ENCODE assay signal across 7 mouse cellular contexts in the genomic region with DNA sequence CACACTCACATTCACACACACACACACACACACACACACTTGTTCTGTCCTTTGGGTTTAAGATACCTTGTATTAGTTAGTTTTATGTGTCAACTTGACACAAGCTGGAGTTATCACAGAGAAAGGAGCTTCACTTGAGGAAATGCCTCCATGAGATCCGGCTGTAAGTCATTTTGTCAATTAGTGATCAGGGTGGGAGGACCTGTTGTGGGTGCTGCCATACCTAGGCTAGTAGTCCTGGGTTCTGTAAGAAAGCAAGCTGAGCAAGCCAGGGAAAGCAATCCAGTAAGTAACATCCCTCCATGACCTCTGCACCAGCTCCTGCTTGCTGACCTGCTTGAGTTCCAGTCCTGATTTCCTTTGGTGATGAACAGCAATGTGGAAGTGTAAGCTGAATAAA. TPM values are rescaled to one million over a fixed set of nuclear protein-coding genes. Genes with fewer than 3 reads are reported as not detected.
DNase-seq lines count a peak whose midpoint lies in the region; ATAC-seq and TF ChIP-seq lines count a peak whose summit lies in the region.
"Not testable (repeated sequence)": the region's sequence is repeated elsewhere in the genome, so short reads cannot be mapped to it uniquely, and the experiment has no call there.

No protein-coding gene starts in this region.

- ATAC-seq in forebrain, embryonic 14.5 days; heart, embryonic 16.5 days (replicated peaks; ENCODE audit: extremely low read depth, insufficient read depth, low FRiP score); intestine, postnatal 0 days; limb, embryonic 14.5 days (ENCODE audit: low FRiP score, low read depth); neural tube, embryonic 12.5 days (ENCODE audit: low FRiP score, low read depth): not testable (repeated sequence)

- TF ChIP-seq CTCF in intestine, postnatal 0 days (IDR thresholded peaks at IDR 0.05; ENCODE audit: low read depth) = not testable (repeated sequence)

- H3K9me3 ChIP-seq in forebrain, embryonic 14.5 days (replicated peaks; ENCODE audit: control insufficient read depth, low read length); heart, embryonic 16.5 days (replicated peaks; ENCODE audit: control insufficient read depth, low read length); intestine, postnatal 0 days (ENCODE audit: control insufficient read depth); limb, embryonic 14.5 days (ENCODE audit: control insufficient read depth, low read length); neural tube, embryonic 12.5 days: not testable (repeated sequence)

- H3K36me3 ChIP-seq in forebrain, embryonic 14.5 days (ENCODE audit: control insufficient read depth, insufficient read depth, low read length); heart, embryonic 16.5 days (ENCODE audit: control insufficient read depth, insufficient read depth); intestine, postnatal 0 days (ENCODE audit: control insufficient read depth, insufficient read depth); limb, embryonic 14.5 days (ENCODE audit: control insufficient read depth, insufficient read depth, low read length); macrophage (ENCODE audit: inconsistent target); neural tube, embryonic 12.5 days: not testable (repeated sequence)

- H3K27me3 ChIP-seq in forebrain, embryonic 14.5 days (replicated peaks; ENCODE audit: control insufficient read depth, insufficient read depth, low read length); heart, embryonic 16.5 days (ENCODE audit: control insufficient read depth, insufficient read depth, low read length); intestine, postnatal 0 days (replicated peaks; ENCODE audit: control insufficient read depth, insufficient read depth, low read length); limb, embryonic 14.5 days (ENCODE audit: control insufficient read depth, insufficient read depth, low read length); neural tube, embryonic 12.5 days (replicated peaks): not testable (repeated sequence)

- not testable (repeated sequence) for H3K27ac ChIP-seq in forebrain, embryonic 14.5 days (ENCODE audit: low read depth, low read length); intestine, postnatal 0 days (ENCODE audit: low read depth, low read length); limb, embryonic 14.5 days (replicated peaks; ENCODE audit: low read depth, low read length); macrophage
- peak overlapping the region; percentile 61 for H3K27ac ChIP-seq in heart, embryonic 16.5 days (ENCODE audit: low read length)
- H3K27ac ChIP-seq in neural tube, embryonic 12.5 days = 0 out of 2 replicates have a peak overlapping the region, but pooled peaks have one; percentile 27

- not testable (repeated sequence) for H3K4me3 ChIP-seq in forebrain, embryonic 14.5 days (ENCODE audit: low read depth, low read length); neural tube, embryonic 12.5 days
- peak overlapping the region; percentile 55 for H3K4me3 ChIP-seq in heart, embryonic 16.5 days (ENCODE audit: low read length)
- H3K4me3 ChIP-seq in intestine, postnatal 0 days (ENCODE audit: low read depth, low read length) = 0 out of 2 replicates have a peak overlapping the region, but pooled peaks have one; percentile 6
- H3K4me3 ChIP-seq in limb, embryonic 14.5 days (replicated peaks; ENCODE audit: low read length) = peak overlapping the region; percentile 74
- H3K4me3 ChIP-seq in macrophage (ENCODE audit: inconsistent target) = 0 out of 2 replicates have a peak overlapping the region, but pooled peaks have one; percentile 6

- DNase-seq in cerebellum, adult 9-11 months = peak; percentile 33
- DNase-seq in forebrain, embryonic 14.5 days (ENCODE audit: low spot score); limb, embryonic 14.5 days (ENCODE audit: low spot score): not testable (repeated sequence)

- not testable (repeated sequence) for H3K4me1 ChIP-seq in forebrain, embryonic 14.5 days (ENCODE audit: control insufficient read depth, insufficient read depth, low read length); intestine, postnatal 0 days (replicated peaks; ENCODE audit: control insufficient read depth, insufficient read depth, low read length); limb, embryonic 14.5 days (ENCODE audit: control insufficient read depth, insufficient read depth, low read length); neural tube, embryonic 12.5 days
- peaks cover 11% of the 10 kb centered on the region for H3K4me1 ChIP-seq in heart, embryonic 16.5 days (ENCODE audit: control insufficient read depth, insufficient read depth, low read length)

- not testable (repeated sequence) for TF ChIP-seq POLR2A in limb, embryonic 14.5 days (IDR thresholded peaks at IDR 0.05; ENCODE audit: borderline replicate concordance, extremely low read depth, insufficient read depth, insufficient read length)

- peak overlapping the region; percentile 40 for H3K9ac ChIP-seq in forebrain, embryonic 14.5 days (ENCODE audit: low read length)
- peak overlapping the region; percentile 72 for H3K9ac ChIP-seq in heart, embryonic 16.5 days (ENCODE audit: low read length)
- not testable (repeated sequence) for H3K9ac ChIP-seq in intestine, postnatal 0 days (ENCODE audit: low read depth, low read length); neural tube, embryonic 12.5 days
- 0 out of 2 replicates have a peak overlapping the region, but pooled peaks have one; percentile 36 for H3K9ac ChIP-seq in limb, embryonic 14.5 days (ENCODE audit: low read depth, low read length, severe bottlenecking)

- not testable (repeated sequence) for H3K79me2 ChIP-seq in macrophage (ENCODE audit: inconsistent target)

- WGBS in forebrain, embryonic 14.5 days = 73% methylated on average over 1 of the region's 1 CpGs
- 55% methylated on average over 1 of the region's 1 CpGs for WGBS in heart, embryonic 16.5 days
- 41% methylated on average over 1 of the region's 1 CpGs for WGBS in intestine, postnatal 0 days
- 59% methylated on average over 1 of the region's 1 CpGs for WGBS in limb, embryonic 14.5 days
- WGBS in macrophage (ENCODE audit: missing documents) = 91% methylated on average over 1 of the region's 1 CpGs
- WGBS in neural tube, embryonic 12.5 days = 63% methylated on average over 1 of the region's 1 CpGs

- H3K4me2 ChIP-seq in forebrain, embryonic 14.5 days (ENCODE audit: low read length) = peak overlapping the region; percentile 46
- H3K4me2 ChIP-seq in heart, embryonic 16.5 days (ENCODE audit: low read depth, low read length) = peak overlapping the region; percentile 82
- H3K4me2 ChIP-seq in intestine, postnatal 0 days (replicated peaks; ENCODE audit: low read depth) = peak overlapping the region; percentile 52
- H3K4me2 ChIP-seq in limb, embryonic 14.5 days (replicated peaks; ENCODE audit: low read depth, low read length, severe bottlenecking) = peak overlapping the region; percentile 56
- peak overlapping the region; percentile 52 for H3K4me2 ChIP-seq in neural tube, embryonic 12.5 days (replicated peaks)

RNA-seq across cellular contexts. Expression of gene Paip2b, which starts 0.9 kb away (rescaled TPM):
- polyA plus RNA-seq in forebrain, embryonic 14.5 days (2014; fragmentation: Nextera tagmentation; extraction: Ambion mirVana) = 30.1 and 32.0 TPM in 2 replicates
- polyA plus RNA-seq in heart, embryonic 16.5 days (2015; fragmentation: Nextera tagmentation; extraction: Ambion mirVana) = 12.3 and 13.9 TPM in 2 replicates
- 5.6 and 6.0 TPM in 2 replicates for polyA plus RNA-seq in intestine, postnatal 0 days (2015; fragmentation: Nextera tagmentation; extraction: Ambion mirVana)
- polyA plus RNA-seq in limb, embryonic 14.5 days (2012; rRNA removed) = 33.5 and 36.3 TPM in 2 replicates
- 18.2 and 19.0 TPM in 2 replicates for polyA plus RNA-seq in limb, embryonic 14.5 days (2014; fragmentation: Nextera tagmentation; extraction: Ambion mirVana)
- total RNA-seq in macrophage (2018; cell fraction: chromatin; rRNA removed) = 1 to 10 TPM in 25 of 26 experiments, under 1 TPM in 1; 0.92 to 9.6 (median 4.0) TPM
- total RNA-seq in macrophage (2018; cell fraction: cytosol; rRNA removed) = 1 to 10 TPM; 4.5 to 8.9 (median 6.7) TPM
- 1 to 10 TPM; 1.9 to 8.9 (median 3.8) TPM for total RNA-seq in macrophage (2018; cell fraction: nucleus; rRNA removed)
- 5.8 to 9.0 TPM (median 6.1 TPM) in 3 replicates for polyA plus RNA-seq in macrophage (2018)
- polyA plus RNA-seq in neural tube, embryonic 12.5 days (2016; fragmentation: Nextera tagmentation; extraction: Ambion mirVana) = 19.1 and 22.4 TPM in 2 replicates

RNA-seq across cellular contexts. Expression of gene Zfp638, which starts 34.5 kb away (rescaled TPM):
- 91.4 and 114 TPM in 2 replicates for polyA plus RNA-seq in forebrain, embryonic 14.5 days (2014; fragmentation: Nextera tagmentation; extraction: Ambion mirVana)
- 37.0 and 39.8 TPM in 2 replicates for polyA plus RNA-seq in heart, embryonic 16.5 days (2015; fragmentation: Nextera tagmentation; extraction: Ambion mirVana)
- polyA plus RNA-seq in intestine, postnatal 0 days (2015; fragmentation: Nextera tagmentation; extraction: Ambion mirVana) = 21.5 and 24.3 TPM in 2 replicates
- polyA plus RNA-seq in limb, embryonic 14.5 days (2012; rRNA removed) = 42.2 and 55.4 TPM in 2 replicates
- 61.8 and 71.5 TPM in 2 replicates for polyA plus RNA-seq in limb, embryonic 14.5 days (2014; fragmentation: Nextera tagmentation; extraction: Ambion mirVana)
- total RNA-seq in macrophage (2018; cell fraction: chromatin; rRNA removed) = 100 to 1,000 TPM; 237 to 517 (median 386) TPM
- total RNA-seq in macrophage (2018; cell fraction: cytosol; rRNA removed) = 10 to 100 TPM; 39.8 to 76.3 (median 53.2) TPM
- 100 to 1,000 TPM; 122 to 341 (median 210) TPM for total RNA-seq in macrophage (2018; cell fraction: nucleus; rRNA removed)
- 38.7 to 53.0 TPM (median 44.8 TPM) in 3 replicates for polyA plus RNA-seq in macrophage (2018)
- 86.4 and 92.4 TPM in 2 replicates for polyA plus RNA-seq in neural tube, embryonic 12.5 days (2016; fragmentation: Nextera tagmentation; extraction: Ambion mirVana)

RNA-seq across cellular contexts. Expression of gene Nagk, which starts 37.6 kb away (rescaled TPM):
- polyA plus RNA-seq in forebrain, embryonic 14.5 days (2014; fragmentation: Nextera tagmentation; extraction: Ambion mirVana) = 78.5 and 85.9 TPM in 2 replicates
- polyA plus RNA-seq in heart, embryonic 16.5 days (2015; fragmentation: Nextera tagmentation; extraction: Ambion mirVana) = 67.5 and 69.6 TPM in 2 replicates
- polyA plus RNA-seq in intestine, postnatal 0 days (2015; fragmentation: Nextera tagmentation; extraction: Ambion mirVana) = 116 and 134 TPM in 2 replicates
- 37.6 and 38.7 TPM in 2 replicates for polyA plus RNA-seq in limb, embryonic 14.5 days (2012; rRNA removed)
- 57.5 and 59.9 TPM in 2 replicates for polyA plus RNA-seq in limb, embryonic 14.5 days (2014; fragmentation: Nextera tagmentation; extraction: Ambion mirVana)
- total RNA-seq in macrophage (2018; cell fraction: chromatin; rRNA removed) = 100 to 1,000 TPM; 116 to 452 (median 221) TPM
- total RNA-seq in macrophage (2018; cell fraction: cytosol; rRNA removed) = 100 to 1,000 TPM in 10 of 26 experiments, 10 to 100 TPM in 16; 68.0 to 155 (median 95.8) TPM
- total RNA-seq in macrophage (2018; cell fraction: nucleus; rRNA removed) = 100 to 1,000 TPM in 24 of 26 experiments, 10 to 100 TPM in 2; 82.5 to 316 (median 140) TPM
- polyA plus RNA-seq in macrophage (2018) = 112 to 148 TPM (median 138 TPM) in 3 replicates
- 59.1 and 62.6 TPM in 2 replicates for polyA plus RNA-seq in neural tube, embryonic 12.5 days (2016; fragmentation: Nextera tagmentation; extraction: Ambion mirVana)

RNA-seq across cellular contexts. Expression of gene Tex261, which starts 56.8 kb away (rescaled TPM):
- 63.5 and 76.4 TPM in 2 replicates for polyA plus RNA-seq in forebrain, embryonic 14.5 days (2014; fragmentation: Nextera tagmentation; extraction: Ambion mirVana)
- polyA plus RNA-seq in heart, embryonic 16.5 days (2015; fragmentation: Nextera tagmentation; extraction: Ambion mirVana) = 89.9 and 108 TPM in 2 replicates
- 107 and 111 TPM in 2 replicates for polyA plus RNA-seq in intestine, postnatal 0 days (2015; fragmentation: Nextera tagmentation; extraction: Ambion mirVana)
- polyA plus RNA-seq in limb, embryonic 14.5 days (2012; rRNA removed) = 77.4 and 108 TPM in 2 replicates
- 90.2 and 90.4 TPM in 2 replicates for polyA plus RNA-seq in limb, embryonic 14.5 days (2014; fragmentation: Nextera tagmentation; extraction: Ambion mirVana)
- total RNA-seq in macrophage (2018; cell fraction: chromatin; rRNA removed) = 10 to 100 TPM in 18 of 26 experiments, 1 to 10 TPM in 8; 2.1 to 56.1 (median 17.3) TPM
- 10 to 100 TPM; 40.2 to 81.6 (median 56.3) TPM for total RNA-seq in macrophage (2018; cell fraction: cytosol; rRNA removed)
- total RNA-seq in macrophage (2018; cell fraction: nucleus; rRNA removed) = 10 to 100 TPM; 23.6 to 80.5 (median 45.1) TPM
- polyA plus RNA-seq in macrophage (2018) = 35.3 to 72.5 TPM (median 65.9 TPM) in 3 replicates
- polyA plus RNA-seq in neural tube, embryonic 12.5 days (2016; fragmentation: Nextera tagmentation; extraction: Ambion mirVana) = 71.6 and 72.6 TPM in 2 replicates
